Mouse (Mus musculus) brain, adult 10 weeks (tissue): Measurements from ENCODE around the gene Washc2. TPM values are rescaled to one million over a fixed set of nuclear protein-coding genes. Genes with fewer than 3 reads are reported as not detected.

Source experiments
- polyA plus RNA-seq: library from polyadenylated mRNA; stranded (reverse); fragments of 350-450 nt; fragmentation: Illumina TruSeq; extraction: RNeasy Lipid Tissue Mini Kit (QIAGEN cat#74804); gene quantifications from one replicate; pipeline ENCODE4 v1.2.3, GENCODE M21; 2015; ENCODE audit warnings: low read depth, low replicate concordance

Gene Washc2
- 66.8 TPM for polyA plus RNA-seq

DNA sequence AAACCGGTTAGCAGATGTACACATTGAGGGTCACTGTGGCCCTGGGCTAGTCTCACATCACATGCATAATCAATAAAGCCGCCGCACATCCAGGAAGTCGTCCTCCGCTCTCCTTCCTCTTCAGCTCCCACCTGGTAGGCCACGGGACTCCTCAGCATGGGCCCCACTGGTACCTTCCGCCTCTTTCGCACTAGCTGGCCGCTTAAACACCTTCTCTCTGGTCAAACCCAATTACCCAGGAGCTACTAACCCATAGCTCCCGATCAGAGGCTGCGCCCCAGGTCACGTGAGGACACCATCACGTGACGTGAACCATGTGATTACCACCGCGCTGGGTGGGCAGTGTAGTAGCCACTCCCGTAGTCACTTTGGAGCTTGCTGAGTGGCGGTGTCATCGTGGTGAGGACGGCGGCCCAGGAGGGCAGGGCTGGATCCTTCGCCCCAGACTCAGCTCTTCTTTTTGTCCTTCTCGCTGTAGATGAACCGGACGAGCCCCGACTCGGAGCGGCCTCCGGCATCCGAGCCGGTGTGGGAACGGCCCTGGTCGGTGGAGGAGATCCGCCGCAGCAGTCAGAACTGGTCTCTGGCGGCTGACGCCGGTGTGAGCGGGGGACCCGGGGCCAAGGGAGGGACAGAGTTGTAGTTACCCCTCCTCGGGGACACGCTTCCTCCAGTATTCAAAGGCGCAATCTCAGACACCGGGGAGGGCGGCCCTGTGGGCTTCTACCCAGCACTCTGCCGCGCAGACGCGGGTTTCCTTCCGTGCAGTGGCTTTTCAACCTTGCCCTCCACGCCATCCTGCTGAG lies at the start of gene Washc2:
TSS of gene Washc2 (plus strand) at position 310 of the 806 bp plus-strand sequence.

DNA sequence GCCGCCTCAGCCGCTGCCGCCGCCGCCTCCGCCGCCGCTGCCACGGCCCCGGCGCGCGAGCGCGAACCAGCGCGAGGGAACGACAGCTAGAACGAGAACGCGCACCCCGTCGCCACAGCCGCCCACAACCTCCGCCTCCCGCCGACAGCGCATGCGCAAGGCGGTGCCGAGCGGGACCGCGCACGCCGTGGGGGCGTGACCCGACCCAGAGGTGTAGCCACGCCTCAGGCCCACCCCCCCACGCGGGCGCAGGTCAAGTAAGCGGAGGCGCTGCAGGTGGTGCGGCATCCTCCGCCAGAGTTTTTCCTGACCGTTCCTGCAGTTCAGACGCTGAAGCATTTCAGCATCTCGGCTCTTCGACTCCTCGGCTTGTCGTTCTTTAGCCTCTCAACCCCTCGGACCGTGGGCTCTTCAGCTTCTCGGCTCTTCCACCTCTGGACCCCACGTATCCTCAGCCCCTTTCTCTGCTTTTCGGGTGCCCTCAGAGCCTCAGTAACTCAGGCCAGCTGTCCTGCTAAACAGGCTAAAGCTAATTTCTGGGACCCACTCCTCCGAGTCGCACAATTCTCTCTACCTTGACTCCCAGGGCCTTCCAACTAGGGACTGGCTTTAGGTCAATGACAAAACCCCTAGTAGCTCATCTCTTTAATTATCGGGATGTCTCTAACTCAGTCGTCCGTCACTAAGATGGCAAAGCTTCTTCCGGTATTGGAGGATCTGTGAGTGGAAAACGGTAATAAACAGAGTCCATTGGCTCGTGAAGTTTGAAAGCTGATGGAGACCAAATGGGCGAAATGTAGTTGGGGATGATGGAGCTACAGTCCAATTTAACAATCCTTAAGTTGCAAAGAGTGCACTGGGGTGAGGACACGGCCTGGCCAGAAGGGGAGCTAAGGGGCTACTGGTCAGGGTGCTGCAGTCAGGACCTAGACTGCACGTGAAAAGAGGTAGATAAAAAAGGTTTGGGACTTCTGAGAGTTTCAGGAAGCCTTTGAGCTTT lies 14.1 kb upstream of the Washc2 start, which contains the start of gene Tmcc1:
TSS of gene Tmcc1 (minus strand) at position 93 of the 1,000 bp plus-strand sequence.

DNA sequence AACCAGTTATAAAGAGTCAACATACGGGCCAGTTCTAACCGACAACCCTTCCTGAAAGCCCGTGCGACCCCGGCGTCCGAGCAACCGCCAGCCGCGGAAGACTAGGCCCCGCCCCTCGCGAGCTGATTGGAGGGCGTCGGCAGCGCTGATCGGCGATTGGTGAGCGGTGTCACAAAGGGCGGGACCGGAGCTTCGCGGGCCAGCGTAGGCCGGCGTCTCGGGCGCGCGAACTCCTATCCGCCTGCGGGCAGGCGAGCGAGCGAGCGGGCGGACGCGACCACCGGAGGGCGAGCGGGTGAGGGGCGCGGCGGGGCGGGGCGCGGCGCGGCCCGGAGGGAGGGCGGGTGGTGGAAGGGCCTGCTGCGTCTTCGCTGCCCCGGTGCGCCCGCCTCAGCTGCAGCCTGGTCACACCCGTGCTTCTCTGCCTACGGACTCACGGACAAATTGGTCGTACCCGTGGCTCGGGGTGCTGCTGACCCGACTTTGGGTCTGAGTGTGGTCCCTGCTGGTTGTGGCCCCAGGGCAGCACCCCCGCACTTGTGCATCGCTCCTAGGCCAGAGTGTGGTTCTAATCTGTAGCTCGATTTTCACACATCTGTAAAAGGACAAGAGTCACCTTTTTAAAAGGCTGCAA lies 56.3 kb downstream of the Washc2 start, which contains the start of gene Zfand4:
TSS of gene Zfand4 (plus strand) at position 205 of the 634 bp plus-strand sequence.

Other genes starting within 250 kb of the Washc2 start
- 61.0 TPM for gene Plxnd1, start 213.0 kb upstream of the Washc2 start, polyA plus RNA-seq
- 40.3 TPM for gene Tmcc1, start 14.6 kb upstream of the Washc2 start, polyA plus RNA-seq
- 6.3 TPM for gene Zfand4, start 56.2 kb downstream of the Washc2 start, polyA plus RNA-seq
- gene March8, start 130.0 kb downstream of the Washc2 start, polyA plus RNA-seq = 54.7 TPM